Mouse (Mus musculus) erythroblast, embryonic 14.5 days (primary cell): ENCODE measurements around the gene Dync1i2.

ENCODE experiments used
- GATA1 ChIP-seq: IDR thresholded peaks from 2 replicates; pipeline ENCODE4 v1.6.1; 2012; ENCODE audit warnings: low read length, inconsistent platforms, mixed read lengths
- TAL1 ChIP-seq: IDR thresholded peaks from 3 replicates; pipeline ENCODE4 v1.6.1; 2012; ENCODE audit warnings: low read length, inconsistent platforms, mixed read lengths

DNA sequence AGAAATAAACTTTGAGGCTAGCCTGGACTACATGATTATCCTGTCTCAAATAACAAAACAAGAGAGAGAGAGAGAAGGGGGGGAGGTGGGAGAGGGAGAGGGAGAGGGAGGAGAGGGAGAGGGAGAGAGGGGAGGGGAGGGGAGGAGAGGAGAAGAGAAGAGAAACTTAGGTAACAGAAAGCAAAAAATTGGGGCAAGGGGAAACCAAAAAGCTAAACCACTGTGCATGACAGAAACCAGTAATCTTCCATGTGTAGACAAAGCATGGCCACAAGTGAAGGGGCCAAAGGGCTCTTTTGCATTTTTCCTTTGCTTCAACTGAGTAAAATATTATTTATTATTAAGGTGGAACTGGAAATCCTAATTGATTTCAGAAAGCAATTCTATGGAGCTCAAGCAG is 94.9 kb downstream of the Dync1i2 start:
- no peak for TF ChIP-seq GATA1
- no peak for TF ChIP-seq TAL1
